Mouse (Mus musculus) adrenal gland, adult 18-20 months (tissue): ENCODE measurements around the gene Bpifc. TPM values are rescaled to one million over a fixed set of nuclear protein-coding genes. Genes with fewer than 3 reads are reported as not detected.

Experiments used
- DNase-seq, 2 experiments: peaks; one replicate each; pipeline ENCODE4 v3.0.0; 2021 to 2022; ENCODE audit warnings: low spot score in 2 of 2
- total RNA-seq, 2 experiments: library from RNA; stranded (reverse); gene quantifications; 1 replicate in 1 of 2; 2 replicates in 1 of 2; pipeline ENCODE4 v1.2.3; 2021

Bpifc gene
- total RNA-seq, 2 experiments from 2014 or later: 1.1 TPM; not detected in 1

DNA sequence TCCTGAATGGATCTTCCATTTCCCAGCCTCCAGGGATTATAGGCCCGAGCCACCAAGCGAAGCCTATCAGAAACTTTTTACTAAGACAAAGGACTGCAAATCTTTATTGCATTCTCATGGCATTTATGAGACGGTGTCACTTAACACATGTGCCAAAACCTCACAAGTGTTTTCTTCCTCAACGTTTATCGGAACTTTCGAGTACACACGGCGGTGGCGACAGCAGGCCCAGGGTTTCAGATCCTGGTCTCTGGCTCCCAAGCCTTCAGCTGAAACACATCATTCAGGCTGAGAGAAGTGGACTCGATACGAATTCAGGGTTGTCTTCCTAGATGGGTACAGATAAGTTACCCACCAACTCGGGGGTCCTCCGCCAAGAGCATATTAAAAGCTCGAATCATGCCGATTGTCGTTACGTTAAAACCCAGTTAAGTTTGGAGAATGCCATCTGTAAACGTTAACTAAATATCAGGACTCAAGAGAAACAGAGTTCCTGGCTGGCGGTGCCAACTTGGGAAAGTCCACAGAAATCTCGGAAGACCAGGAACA lies 54.8 kb downstream of the Bpifc start:
- DNase-seq: no peak

DNA sequence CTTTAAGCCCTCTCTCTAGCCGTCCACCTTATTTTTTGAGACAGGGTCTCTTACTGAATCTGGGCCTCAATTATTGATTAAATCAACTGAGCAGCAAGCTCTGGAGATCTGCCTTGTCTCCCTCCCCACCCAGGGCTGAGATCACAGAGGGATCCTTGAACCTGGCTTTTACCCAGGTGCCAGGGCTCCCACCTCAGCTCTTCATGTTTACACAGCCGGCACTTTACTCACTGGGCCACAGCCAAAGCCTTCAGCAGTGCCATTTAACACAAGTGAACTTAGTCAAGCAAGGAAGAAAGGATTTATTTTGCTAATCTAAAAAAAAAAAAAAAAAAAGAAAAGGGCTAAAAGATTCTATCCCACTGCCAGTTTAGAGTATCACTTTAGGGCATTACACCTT lies 57.3 kb downstream of the Bpifc start:
- DNase-seq: no peak

DNA sequence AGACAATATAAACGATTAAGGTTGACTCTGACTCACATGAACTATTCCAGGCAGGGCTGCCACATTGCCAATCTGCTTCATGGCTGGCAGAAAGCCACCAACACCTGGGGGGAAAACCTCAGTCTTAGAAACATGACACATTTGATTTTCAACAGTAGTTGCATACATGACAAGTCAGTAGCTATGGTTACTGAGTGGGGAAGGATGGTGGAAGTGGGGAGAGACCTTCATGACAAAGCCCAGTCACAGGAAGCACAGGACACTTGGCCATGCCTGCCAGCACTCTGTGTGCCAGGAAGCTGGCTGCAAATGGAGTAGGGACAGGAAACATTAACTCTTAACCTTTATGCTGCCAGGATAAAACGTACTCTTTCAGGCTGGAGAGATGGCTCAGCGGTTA lies 58.3 kb downstream of the Bpifc start:
- DNase-seq: no peak

DNA sequence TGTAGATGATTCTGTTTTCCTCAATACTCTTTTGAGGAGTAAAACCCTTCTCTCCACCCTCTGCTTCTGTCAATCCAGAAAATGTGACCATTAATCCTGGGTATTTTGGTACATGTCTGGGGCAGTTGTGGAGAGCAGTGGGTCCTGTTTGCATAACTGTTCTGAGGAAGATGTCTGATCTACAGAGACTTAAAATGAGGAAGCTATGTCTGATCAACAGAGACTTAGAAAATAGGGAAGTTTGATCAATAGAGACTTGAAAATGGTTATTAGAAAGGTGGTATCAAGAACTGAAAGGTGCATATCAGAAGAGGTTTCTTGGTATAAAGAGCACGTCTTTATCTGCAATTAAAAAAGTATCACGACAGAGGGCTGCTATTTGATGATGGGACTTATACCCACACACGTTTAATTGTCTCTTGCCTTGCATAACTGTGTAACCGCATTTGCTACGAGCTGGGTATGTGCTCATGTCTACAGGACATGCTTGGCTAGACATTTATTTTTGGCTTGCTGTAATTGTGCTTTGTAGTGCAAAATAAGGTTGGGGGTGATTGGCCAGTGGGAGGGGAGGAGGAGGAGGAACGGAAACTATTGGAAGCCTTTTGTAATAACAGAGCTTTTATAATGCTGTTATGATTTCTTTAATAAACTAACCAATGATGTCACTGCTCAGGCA lies 59.8 kb downstream of the Bpifc start:
- no peak for DNase-seq

DNA sequence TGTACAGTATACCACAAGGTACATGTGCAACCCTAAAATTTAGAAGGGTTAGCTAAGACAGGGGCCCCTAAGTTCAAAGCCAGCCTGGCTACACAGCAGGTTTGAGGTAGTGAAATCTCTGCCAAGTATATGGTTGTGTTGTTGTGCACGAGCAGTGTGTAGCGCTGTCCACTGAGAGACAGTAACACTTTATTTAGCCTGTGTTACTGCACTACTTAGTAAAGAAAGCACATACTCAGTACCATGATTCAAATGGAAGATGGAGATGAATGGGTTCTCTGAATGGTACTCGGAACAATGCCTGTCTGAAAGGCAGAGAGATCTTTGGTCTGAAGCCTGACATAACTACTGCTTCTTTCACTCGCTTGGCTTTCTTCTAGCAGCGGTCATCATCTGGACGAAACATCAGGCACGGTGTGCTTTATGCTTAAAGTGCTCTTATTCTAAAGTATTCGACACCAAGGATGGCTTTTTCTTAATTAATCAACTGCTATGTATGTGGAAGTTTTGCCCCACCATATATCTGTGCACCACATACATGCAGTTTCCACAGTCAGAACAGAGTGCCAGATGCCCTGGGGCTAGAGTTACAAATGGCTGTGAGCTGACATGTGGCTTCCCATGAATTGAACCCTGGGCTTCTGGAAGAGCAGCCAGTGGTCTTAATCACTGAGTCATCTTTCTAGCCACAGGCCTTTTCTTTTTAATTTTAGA lies 63.1 kb downstream of the Bpifc start:
- no peak for DNase-seq

DNA sequence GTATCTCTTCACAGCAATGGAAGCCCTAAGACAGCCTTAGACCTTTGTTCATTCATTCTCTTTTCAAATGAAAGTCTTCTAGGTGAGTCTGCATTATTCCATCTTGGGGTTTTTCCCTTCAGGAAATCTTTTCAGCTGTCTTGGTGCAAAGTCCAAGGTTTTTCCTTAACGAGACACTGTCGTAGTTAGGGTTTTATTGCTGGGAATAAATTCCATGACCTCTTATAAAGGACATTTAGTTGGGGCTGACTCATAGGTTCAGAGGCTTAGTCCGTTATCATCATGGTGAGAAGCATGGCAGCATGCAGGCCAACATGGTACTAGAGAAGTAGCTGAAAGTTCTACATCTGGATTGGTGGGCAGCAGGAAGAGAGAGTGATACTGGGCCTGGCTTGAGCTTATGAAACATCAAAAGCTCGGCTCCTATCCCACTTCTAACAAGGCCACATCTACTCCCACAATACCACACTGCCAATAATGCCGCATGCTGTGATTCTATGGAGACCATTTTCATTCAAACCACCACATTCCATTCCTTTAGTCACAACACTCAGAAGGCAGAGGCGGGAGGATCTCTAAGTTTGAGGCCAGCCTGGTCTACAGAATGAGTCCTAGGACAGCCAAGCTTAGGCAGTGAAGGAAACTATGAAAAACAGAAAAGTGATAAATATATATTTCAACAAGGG lies 75.3 kb downstream of the Bpifc start:
- DNase-seq: no peak

DNA sequence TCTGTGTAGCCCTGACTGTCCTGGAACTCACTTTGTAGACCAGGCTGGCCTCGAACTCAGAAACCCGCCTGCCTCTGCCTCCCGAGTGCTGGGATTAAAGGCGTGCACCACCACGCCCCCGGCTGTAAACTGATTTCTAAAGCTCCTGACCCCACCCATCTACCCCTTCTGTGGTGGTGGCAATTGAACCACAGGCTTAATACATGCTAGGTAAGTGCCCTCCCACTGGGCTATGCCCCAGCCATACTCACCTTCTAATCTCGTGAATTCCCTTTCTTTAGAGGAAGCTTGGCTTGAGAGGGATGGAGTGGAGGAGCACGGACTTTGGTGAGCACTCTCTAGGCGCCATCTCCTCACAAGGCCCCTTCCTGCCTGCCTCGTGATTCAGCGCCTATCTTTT lies 81.7 kb downstream of the Bpifc start:
- no peak for DNase-seq

DNA sequence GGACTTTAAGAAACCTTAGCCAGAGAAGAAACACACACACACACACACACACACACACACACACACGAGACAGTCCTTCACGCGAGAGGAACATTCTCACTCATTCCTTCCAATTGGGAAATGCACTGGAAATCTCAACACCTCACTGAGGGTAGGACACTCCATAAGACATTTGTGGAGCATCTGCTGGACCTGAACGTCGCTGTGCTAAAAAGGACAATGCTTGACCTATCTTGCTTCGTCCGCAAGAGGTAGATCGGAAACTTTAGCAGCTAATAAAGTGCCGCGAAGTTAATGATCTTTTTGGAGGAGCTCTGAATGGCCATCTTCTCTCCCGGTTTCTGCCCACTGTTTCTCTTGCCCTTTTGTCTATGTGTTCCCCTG lies 82.5 kb downstream of the Bpifc start:
- DNase-seq: no peak

DNA sequence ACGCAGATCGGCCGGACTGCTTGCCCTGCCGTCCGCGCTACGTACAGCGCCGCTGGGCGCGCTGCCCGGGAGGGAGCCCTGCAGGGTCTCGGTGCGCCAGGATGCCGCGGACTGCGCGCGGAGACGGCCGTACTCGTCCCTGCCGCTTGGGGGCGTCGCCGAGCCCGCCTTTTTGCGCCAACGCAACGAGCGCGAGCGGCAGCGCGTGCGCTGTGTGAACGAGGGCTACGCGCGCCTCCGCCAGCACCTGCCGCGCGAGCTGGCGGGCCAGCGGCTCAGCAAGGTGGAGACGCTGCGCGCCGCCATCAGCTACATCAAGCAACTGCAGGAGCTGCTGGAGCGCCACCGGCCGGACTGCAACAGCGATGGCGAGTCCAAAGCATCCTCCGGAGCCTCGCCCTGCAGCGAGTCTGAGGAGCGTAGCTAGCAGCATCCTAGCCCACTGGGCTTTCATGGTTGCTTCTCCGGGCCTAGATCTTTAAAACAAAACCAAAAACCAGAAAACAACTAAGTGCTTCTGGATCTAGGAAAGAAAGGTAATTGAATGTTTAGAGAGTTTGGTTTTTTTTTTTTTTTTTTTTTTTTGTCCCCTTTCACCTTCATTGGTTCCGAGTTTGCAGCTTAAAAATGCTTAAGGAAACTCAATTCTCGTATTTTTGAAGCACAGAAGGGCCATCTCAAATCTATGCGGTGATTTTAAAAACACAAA lies 83.0 kb downstream of the Bpifc start:
- peak; percentile 52 to 59 for DNase-seq

DNA sequence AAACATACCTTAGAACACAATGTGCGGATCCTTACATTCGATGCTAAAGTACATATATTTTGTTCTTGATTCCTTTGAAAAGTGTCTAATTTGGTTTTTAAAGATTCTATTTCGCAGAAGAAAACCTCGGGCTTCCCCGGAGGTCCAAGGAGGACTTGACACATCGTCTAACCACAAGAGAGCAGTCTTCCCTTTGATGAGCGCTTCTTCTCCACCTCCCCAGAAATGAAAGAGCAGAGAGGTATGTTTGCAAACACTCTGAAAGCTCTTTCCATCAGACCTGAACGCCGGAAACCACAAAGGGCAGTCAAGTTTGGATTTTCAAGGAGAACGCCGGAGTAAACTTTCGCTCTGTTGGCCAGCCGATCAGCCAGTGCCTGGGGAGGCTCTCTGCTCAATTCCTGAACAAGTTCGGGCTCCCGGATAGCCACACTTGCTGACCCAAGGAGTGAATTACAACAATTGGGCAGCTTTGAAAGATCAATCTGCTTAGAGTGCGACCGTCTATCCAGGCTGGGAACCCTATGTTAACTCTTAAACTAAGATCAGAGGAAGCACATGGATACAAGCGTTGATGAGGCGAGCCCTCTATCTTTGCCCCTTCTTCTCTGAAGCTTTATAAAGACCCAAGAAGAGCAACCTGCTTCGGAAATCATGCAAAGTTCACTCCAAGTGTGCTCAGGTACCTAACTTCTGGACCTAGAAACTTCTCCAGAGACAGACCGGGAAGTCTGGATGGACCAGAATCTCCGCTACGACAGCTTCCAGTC lies 83.8 kb downstream of the Bpifc start, which contains the start of gene Ascl4:
Gene Ascl4 (plus strand): TSS at position 6 of the 770 bp plus-strand sequence.
- DNase-seq: peak in 1 of 2 experiments; percentile 19

DNA sequence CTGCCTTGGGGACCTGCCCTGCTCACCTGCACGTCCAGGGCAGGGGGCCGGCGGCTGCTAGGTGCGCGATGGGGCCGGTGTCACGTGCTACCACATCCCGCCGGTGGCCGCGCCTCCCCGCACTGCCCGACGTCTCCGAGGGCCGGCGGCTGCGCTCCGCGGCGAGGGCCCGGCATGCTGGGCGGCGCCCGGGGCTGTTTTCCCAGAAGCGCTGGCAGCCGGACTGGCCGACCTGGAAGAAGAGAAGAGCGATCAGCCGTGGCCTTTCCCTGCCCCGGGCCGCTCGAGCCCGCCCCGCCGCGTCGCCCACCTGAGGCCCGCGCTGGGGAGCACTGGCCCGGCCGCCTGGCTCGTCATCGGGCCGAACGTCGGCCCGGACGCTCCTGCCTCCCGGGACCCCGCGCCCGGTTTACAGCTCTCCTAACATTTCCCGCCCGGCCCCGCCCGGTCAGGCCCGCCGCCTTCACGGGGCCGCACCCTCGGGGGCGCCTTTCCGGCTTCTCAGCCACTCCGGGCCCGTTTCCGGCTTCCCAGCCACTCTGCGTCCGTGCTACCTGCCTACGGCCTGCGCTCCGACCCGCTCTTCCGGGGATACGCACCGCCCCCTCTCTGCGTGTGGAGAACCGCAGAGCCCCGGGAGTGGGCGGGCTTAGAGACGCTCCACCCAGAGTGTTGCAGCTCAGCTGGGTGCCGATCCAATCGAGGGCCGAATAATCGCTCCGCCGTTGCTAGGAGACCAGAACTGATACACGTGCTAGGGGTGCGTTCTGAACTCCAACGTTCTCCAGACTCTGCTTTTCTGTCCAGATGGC lies 95.0 kb downstream of the Bpifc start, which contains the start of gene Prdm4:
Gene Prdm4 (minus strand): TSS at position 645 of the 812 bp plus-strand sequence.
- peak; percentile 89 to 90 for DNase-seq

Other genes with a start within 250 kb of the Bpifc start
- 10 to 100 TPM; 19.3 to 20.1 TPM for gene Pwp1, start 182.4 kb downstream of the Bpifc start, total RNA-seq
- gene Prdm4, start 94.8 kb downstream of the Bpifc start, total RNA-seq: 10 to 100 TPM; 13.4 to 14.5 TPM
- gene Ascl4, start 84.2 kb downstream of the Bpifc start, total RNA-seq: not detected
- 100 to 1,000 TPM; 114 to 123 TPM for gene Rtcb, start 54.1 kb downstream of the Bpifc start, total RNA-seq
- 10 to 100 TPM; 18.9 to 26.5 TPM for gene Fbxo7, start 10.1 kb upstream of the Bpifc start, total RNA-seq